Mouse (Mus musculus) heart, postnatal 25 days (tissue): ENCODE results near the gene Gm36079. TPM values are rescaled to one million over a fixed set of nuclear protein-coding genes. Genes with fewer than 3 reads are reported as not detected.
"Not testable (repeated sequence)": the region's sequence is repeated elsewhere in the genome, so short reads cannot be mapped to it uniquely, and the experiment has no call there.

Source experiments
- DNase-seq: peaks from one replicate; pipeline ENCODE4 v3.0.0; 2022; ENCODE audit warnings: low spot score
- intact Hi-C: fragments of 180-260 bp; cut with DNase I; formaldehyde crosslinking; loops from one replicate; pipeline ENCODE4 v1.15.1; 2025
- total RNA-seq, 2 experiments: library from RNA; stranded (reverse); gene quantifications; 2 replicates each; pipeline ENCODE4 v1.2.3; 2021

Gm36079 gene
- not detected for total RNA-seq

- DNase-seq, intact Hi-C loops: not testable (repeated sequence)
These were observed at the start of gene Gm36079 for GRCm38 (mm10) chr13:120026911-120027310. Gene Gm36079 (minus strand): TSS chr13:120027011.

- intact Hi-C loops, DNase-seq: not testable (repeated sequence)
These were observed 44.1 kb upstream of the Gm36079 start for GRCm38 (mm10) chr13:120070878-120071277.

GRCm38 (mm10) chr13:120070012-120070598 is 43.3 kb upstream of the Gm36079 start:
- DNase-seq, intact Hi-C loops: not testable (repeated sequence)

GRCm38 (mm10) chr13:120063439-120064089 is 36.8 kb upstream of the Gm36079 start:
- DNase-seq, intact Hi-C loops: not testable (repeated sequence)

- intact Hi-C loops, DNase-seq: not testable (repeated sequence)
These were observed 36.1 kb upstream of the Gm36079 start for GRCm38 (mm10) chr13:120062903-120063302.

- intact Hi-C loops, DNase-seq: not testable (repeated sequence)
These were observed 25.3 kb upstream of the Gm36079 start, which contains the start of gene Gm21188 for GRCm38 (mm10) chr13:120052085-120052484. Gene Gm21188 (minus strand): TSS chr13:120052194.

GRCm38 (mm10) chr13:120048608-120049007 is 21.8 kb upstream of the Gm36079 start:
- intact Hi-C loops, DNase-seq: not testable (repeated sequence)

- DNase-seq, intact Hi-C loops: not testable (repeated sequence)
These were observed 21.4 kb upstream of the Gm36079 start for GRCm38 (mm10) chr13:120048186-120048585.

GRCm38 (mm10) chr13:120046422-120047209 is 19.8 kb upstream of the Gm36079 start:
- intact Hi-C loops: not testable (repeated sequence)

GRCm38 (mm10) chr13:120041145-120041544 is 14.3 kb upstream of the Gm36079 start:
- DNase-seq, intact Hi-C loops: not testable (repeated sequence)

More at GRCm38 (mm10) chr13:120046422-120047209, 19.8 kb upstream of the Gm36079 start:
- not testable (repeated sequence) for DNase-seq

- DNase-seq, intact Hi-C loops: not testable (repeated sequence)
These were observed 11.1 kb upstream of the Gm36079 start for GRCm38 (mm10) chr13:120037881-120038280.

- intact Hi-C loops, DNase-seq: not testable (repeated sequence)
These were observed 9.8 kb upstream of the Gm36079 start for GRCm38 (mm10) chr13:120036577-120037115.

- intact Hi-C loops: not testable (repeated sequence)
These were observed 8.3 kb upstream of the Gm36079 start for GRCm38 (mm10) chr13:120035151-120035550.

GRCm38 (mm10) chr13:120034637-120035036 is 7.8 kb upstream of the Gm36079 start:
- intact Hi-C loops, DNase-seq: not testable (repeated sequence)

More at GRCm38 (mm10) chr13:120035151-120035550, 8.3 kb upstream of the Gm36079 start:
- DNase-seq: not testable (repeated sequence)

GRCm38 (mm10) chr13:120033516-120034190 is 6.8 kb upstream of the Gm36079 start:
- intact Hi-C loops, DNase-seq: not testable (repeated sequence)

GRCm38 (mm10) chr13:120031676-120032075 is 4.9 kb upstream of the Gm36079 start:
- intact Hi-C loops, DNase-seq: not testable (repeated sequence)

- DNase-seq, intact Hi-C loops: not testable (repeated sequence)
These were observed 557 bp upstream of the Gm36079 start for GRCm38 (mm10) chr13:120027368-120027767.

- DNase-seq, intact Hi-C loops: not testable (repeated sequence)
These were observed 438 bp downstream of the Gm36079 start for GRCm38 (mm10) chr13:120026373-120026772.

GRCm38 (mm10) chr13:120025576-120025975 is 1.2 kb downstream of the Gm36079 start:
- intact Hi-C loops, DNase-seq: not testable (repeated sequence)
